Mouse (Mus musculus) heart, postnatal 0 days (tissue): Measurements from ENCODE around the gene Scgb2b17. TPM values are rescaled to one million over a fixed set of nuclear protein-coding genes. Genes with fewer than 3 reads are reported as not detected.
"Not testable (repeated sequence)": the region's sequence is repeated elsewhere in the genome, so short reads cannot be mapped to it uniquely, and the experiment has no call there.

Source experiments
- ATAC-seq: fragments of 200-750 bp; cut with Nextera tagmentation; 2 replicates; pipeline ENCODE4 v1.8.0; 2017; ENCODE audit warnings: low read depth, moderate number of reproducible peaks, moderate library complexity; ENCODE audit not compliant: insufficient read depth
- DNase-seq: peaks from one replicate; pipeline ENCODE4 v3.0.0-alpha.2; 2016; ENCODE audit warnings: low spot score
- H3K27ac ChIP-seq: fragments of 300-500 bp; sonication (generic); 2 replicates; pipeline ENCODE4 v1.5.1; 2014; ENCODE audit warnings: low read depth, mild to moderate bottlenecking
- H3K27me3 ChIP-seq: fragments of 300-500 bp; sonication (generic); 2 replicates; pipeline ENCODE4 v1.6.1; 2014; ENCODE audit warnings: low read length, mixed read lengths; ENCODE audit not compliant: control insufficient read depth, insufficient read depth
- H3K36me3 ChIP-seq: fragments of 300-500 bp; sonication (generic); replicated peaks from 2 replicates; pipeline ENCODE4 v1.6.1; 2014; ENCODE audit warnings: low read length, mixed read lengths; ENCODE audit not compliant: control insufficient read depth, insufficient read depth
- H3K4me1 ChIP-seq: fragments of 300-500 bp; sonication (generic); 2 replicates; pipeline ENCODE4 v1.6.1; 2014; ENCODE audit warnings: antibody characterized with exemption; ENCODE audit not compliant: control insufficient read depth, insufficient read depth
- H3K4me2 ChIP-seq: fragments of 300-500 bp; sonication (generic); 2 replicates; pipeline ENCODE4 v1.6.1; 2014; ENCODE audit warnings: low read depth, mild to moderate bottlenecking, low read length, moderate library complexity
- H3K4me3 ChIP-seq: fragments of 300-500 bp; sonication (generic); 2 replicates; pipeline ENCODE4 v1.5.1; 2014; ENCODE audit warnings: low read depth, low read length
- H3K9ac ChIP-seq: fragments of 300-500 bp; sonication (generic); replicated peaks from 2 replicates; pipeline ENCODE4 v1.6.1; 2014; ENCODE audit warnings: low read depth, low read length, mixed read lengths
- H3K9me3 ChIP-seq: fragments of 300-500 bp; sonication (generic); replicated peaks from 2 replicates; pipeline ENCODE4 v1.6.1; 2016; ENCODE audit warnings: low read length; ENCODE audit not compliant: control insufficient read depth
- polyA plus RNA-seq: library from polyadenylated mRNA; unstranded; fragments of >200 nt; fragmentation: Nextera tagmentation; extraction: Ambion mirVana; gene quantifications from 2 replicates; pipeline ENCODE4 v1.2.1, GENCODE M21; 2015
- total RNA-seq: library from RNA; depleted of rRNA; stranded (reverse); fragments of >200 nt; gene quantifications from 2 replicates; pipeline ENCODE4 v1.2.3, GENCODE M21; 2014; ENCODE audit warnings: low replicate concordance; rRNA removed

Gene Scgb2b17
- total RNA-seq (not detected in 2 replicates), polyA plus RNA-seq (not detected in 2 replicates)

GRCm38 (mm10) chr7:33056461-33056860, at the start of gene Scgb2b17:
Gene Scgb2b17 (minus strand): TSS chr7:33056561.
- H3K36me3 ChIP-seq, ATAC-seq, H3K4me1 ChIP-seq, DNase-seq, H3K27me3 ChIP-seq, H3K9ac ChIP-seq, H3K27ac ChIP-seq, H3K4me3 ChIP-seq, H3K4me2 ChIP-seq, H3K9me3 ChIP-seq: not testable (repeated sequence)

DNA sequence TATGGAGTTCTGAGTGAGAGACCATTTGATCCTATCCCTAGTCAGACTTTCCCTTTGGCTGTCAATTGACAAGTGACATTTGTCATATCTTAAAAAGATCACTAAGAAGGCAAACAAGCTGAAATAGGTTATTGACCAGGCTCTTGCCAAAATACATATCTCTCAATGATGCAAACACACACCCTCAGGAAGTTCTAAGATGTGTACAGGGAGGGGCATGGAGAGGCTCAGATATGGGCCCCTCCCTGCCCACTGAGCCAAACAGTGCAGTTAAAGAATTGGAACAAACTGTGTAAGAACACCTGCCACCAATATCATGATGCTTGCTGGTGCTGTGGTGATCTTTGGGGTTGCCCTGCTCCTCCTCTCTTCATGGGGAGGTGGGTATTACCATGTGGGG, 6.8 kb upstream of the Scgb2b17 start, which contains the start of gene Scgb1b17:
Gene Scgb1b17 (plus strand): TSS at position 301 of the 400 bp plus-strand sequence.
- H3K4me2 ChIP-seq, H3K27ac ChIP-seq, H3K4me3 ChIP-seq, H3K9me3 ChIP-seq, ATAC-seq, H3K9ac ChIP-seq, H3K36me3 ChIP-seq, DNase-seq, H3K27me3 ChIP-seq, H3K4me1 ChIP-seq: not testable (repeated sequence)

Other genes with a start within 250 kb of the Scgb2b17 start
- not detected in 2 replicates for gene Scgb2b15, start 226.9 kb downstream of the Scgb2b17 start, total RNA-seq
- not detected in 2 replicates for gene Scgb2b15, start 226.9 kb downstream of the Scgb2b17 start, polyA plus RNA-seq
- gene Scgb1b15, start 220.0 kb downstream of the Scgb2b17 start, total RNA-seq, result not detected in 2 replicates
- not detected in 2 replicates for gene Scgb1b15, start 220.0 kb downstream of the Scgb2b17 start, polyA plus RNA-seq
- not detected in 2 replicates for gene Scgb1b17, start 6.9 kb upstream of the Scgb2b17 start, total RNA-seq
- gene Scgb1b17, start 6.9 kb upstream of the Scgb2b17 start, polyA plus RNA-seq, result not detected in 2 replicates
- gene Scgb2b18, start 117.3 kb upstream of the Scgb2b17 start, total RNA-seq, result not detected in 2 replicates
- gene Scgb2b18, start 117.3 kb upstream of the Scgb2b17 start, polyA plus RNA-seq, result not detected in 2 replicates
- not detected in 2 replicates for gene Scgb1b18, start 129.0 kb upstream of the Scgb2b17 start, total RNA-seq
- gene Scgb1b18, start 129.0 kb upstream of the Scgb2b17 start, polyA plus RNA-seq, result not detected in 2 replicates
- gene Scgb2b19, start 223.8 kb upstream of the Scgb2b17 start, total RNA-seq, result not detected in 2 replicates
- not detected in 2 replicates for gene Scgb2b19, start 223.8 kb upstream of the Scgb2b17 start, polyA plus RNA-seq
- not detected in 2 replicates for gene Scgb1b19, start 230.7 kb upstream of the Scgb2b17 start, total RNA-seq
- not detected in 2 replicates for gene Scgb1b19, start 230.7 kb upstream of the Scgb2b17 start, polyA plus RNA-seq